Mouse (Mus musculus) testis, adult 2 months (tissue): ENCODE results near the gene Uap1. TPM values are rescaled to one million over a fixed set of nuclear protein-coding genes. Genes with fewer than 3 reads are reported as not detected.

ENCODE experiments used
- H3K27ac ChIP-seq: fragments of 200-500 bp; 2 replicates; pipeline ENCODE4 v1.5.1; 2012; ENCODE audit warnings: low read depth, low read length; ENCODE audit not compliant: control insufficient read depth, insufficient read depth
- H3K27me3 ChIP-seq: fragments of 200-500 bp; 2 replicates; pipeline ENCODE4 v1.6.1; 2012; ENCODE audit warnings: mild to moderate bottlenecking, low read length, moderate library complexity; ENCODE audit not compliant: control insufficient read depth, insufficient read depth
- H3K36me3 ChIP-seq: fragments of 200-500 bp; 2 replicates; pipeline ENCODE4 v1.6.1; 2012; ENCODE audit warnings: mild to moderate bottlenecking, low read length; ENCODE audit not compliant: control insufficient read depth, insufficient read depth
- H3K4me1 ChIP-seq: fragments of 200-500 bp; 2 replicates; pipeline ENCODE4 v1.6.1; 2012; ENCODE audit warnings: low read length; ENCODE audit not compliant: control insufficient read depth, insufficient read depth
- H3K4me3 ChIP-seq: fragments of 200-500 bp; 2 replicates; pipeline ENCODE4 v1.5.1; 2012; ENCODE audit warnings: low read depth, mild to moderate bottlenecking, low read length, moderate library complexity, mixed read lengths; ENCODE audit not compliant: control insufficient read depth
- CTCF ChIP-seq: fragments of 200-500 bp; IDR thresholded peaks from 2 replicates; pipeline ENCODE4 v1.5.1; 2012; ENCODE audit warnings: low read depth, mild to moderate bottlenecking, inconsistent platforms, low read length, moderate library complexity; ENCODE audit not compliant: control insufficient read depth, insufficient read depth, insufficient replicate concordance
- POLR2A ChIP-seq: fragments of 200-500 bp; IDR thresholded peaks from 2 replicates; pipeline ENCODE4 v1.6.1; 2012; ENCODE audit warnings: low read depth, mild to moderate bottlenecking, inconsistent platforms, low read length, moderate library complexity; ENCODE audit not compliant: control insufficient read depth
- polyA plus RNA-seq: library from polyadenylated mRNA; depleted of rRNA; stranded (reverse); fragments of >200 nt; gene quantifications from 2 replicates; pipeline ENCODE4 v1.2.3, GENCODE M21; 2012; rRNA removed

Uap1 gene
- 9.5 and 9.6 TPM in 2 replicates for polyA plus RNA-seq

DNA sequence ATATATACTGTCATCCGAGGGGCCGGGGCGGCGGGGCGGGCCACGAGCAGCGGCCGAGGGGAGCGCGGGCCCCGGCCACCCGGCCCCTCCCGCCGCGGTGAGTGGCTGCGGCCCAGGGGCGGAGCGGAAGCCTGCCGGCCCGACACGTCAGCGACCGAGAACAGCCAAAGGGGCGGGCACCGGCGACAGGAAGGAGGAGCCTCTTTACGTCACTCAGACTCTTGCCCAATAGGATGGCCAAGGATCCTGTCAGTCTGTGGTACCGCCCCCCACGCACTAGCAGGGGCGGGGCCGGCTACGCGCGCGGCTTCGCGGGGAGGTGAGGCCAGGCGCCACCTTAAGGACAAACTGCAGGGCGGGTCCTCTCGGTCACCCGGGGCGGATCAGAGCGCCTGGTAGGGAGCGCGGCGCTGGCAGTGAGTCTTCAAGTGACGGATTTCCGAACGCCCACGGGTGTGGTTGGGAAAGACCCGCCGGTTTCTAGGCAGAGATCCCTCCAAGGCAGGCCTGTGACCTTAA lies at the start of gene Uap1:
TSS of gene Uap1 (minus strand) at position 144 of the 519 bp plus-strand sequence.
- H3K4me3 ChIP-seq, result peak within 1 kb of the TSS; percentile 97
- H3K36me3 ChIP-seq, result no peaks in the 10 kb centered on the region
- no peaks in the 10 kb centered on the region; the same call in none of the 2 replicates for H3K4me1 ChIP-seq
- peak within 1 kb of the TSS; percentile 78 for H3K27ac ChIP-seq
- TF ChIP-seq CTCF (no peak), POLR2A (peak; percentile 42)
- H3K27me3 ChIP-seq, result no peaks in the 10 kb centered on the region

DNA sequence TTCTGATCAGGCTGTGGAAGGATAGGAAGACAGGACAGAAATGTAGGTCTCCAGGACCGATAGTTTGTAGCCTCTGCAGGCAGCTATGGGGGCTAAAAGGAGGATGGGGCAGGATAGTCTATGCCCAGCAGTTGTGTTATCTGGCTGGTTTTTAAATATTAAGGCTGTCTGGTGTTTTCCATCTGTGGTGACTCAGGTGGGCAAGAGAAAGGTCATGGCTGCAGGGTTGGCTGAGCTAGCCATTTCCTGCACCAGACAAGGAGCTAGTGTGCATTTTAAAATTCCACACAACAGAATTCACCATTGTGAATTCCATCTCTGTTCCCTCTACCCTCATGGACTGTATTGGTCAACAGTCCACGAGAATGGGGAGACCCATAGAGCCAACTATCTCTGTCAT lies 48.5 kb upstream of the Uap1 start:
- TF ChIP-seq POLR2A (no peak), CTCF (no peak)
- H3K27ac ChIP-seq, result no peak overlapping the region
- no peaks in the 10 kb centered on the region for H3K4me1 ChIP-seq
- H3K27me3 ChIP-seq, result no peaks in the 10 kb centered on the region
- H3K4me3 ChIP-seq, result no peak overlapping the region
- H3K36me3 ChIP-seq, result no peaks in the 10 kb centered on the region

DNA sequence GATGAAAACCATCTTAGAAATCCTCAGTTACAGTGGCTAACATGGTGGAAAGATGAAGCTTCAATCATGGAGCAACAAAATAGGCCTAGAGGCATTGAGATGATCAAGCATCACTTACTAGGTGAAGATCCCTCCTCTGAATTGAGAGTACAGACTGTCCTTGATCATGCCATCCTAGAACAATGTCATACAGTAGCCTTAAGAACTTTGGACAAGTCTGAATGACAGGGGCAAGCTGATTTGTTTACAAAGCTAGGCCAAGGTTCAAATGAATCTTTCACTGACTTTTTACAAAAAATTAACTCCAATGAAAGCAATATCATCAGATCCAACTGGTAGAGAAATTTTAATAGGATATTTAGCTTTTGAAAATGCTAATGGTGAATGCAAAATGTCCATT lies 45.6 kb upstream of the Uap1 start:
- Histone ChIP-seq H3K36me3 (no peaks in the 10 kb centered on the region), H3K4me3 (no peak overlapping the region), H3K27me3 (no peaks in the 10 kb centered on the region), H3K27ac (no peak overlapping the region), H3K4me1 (no peaks in the 10 kb centered on the region)
- TF ChIP-seq POLR2A (no peak), CTCF (no peak)

DNA sequence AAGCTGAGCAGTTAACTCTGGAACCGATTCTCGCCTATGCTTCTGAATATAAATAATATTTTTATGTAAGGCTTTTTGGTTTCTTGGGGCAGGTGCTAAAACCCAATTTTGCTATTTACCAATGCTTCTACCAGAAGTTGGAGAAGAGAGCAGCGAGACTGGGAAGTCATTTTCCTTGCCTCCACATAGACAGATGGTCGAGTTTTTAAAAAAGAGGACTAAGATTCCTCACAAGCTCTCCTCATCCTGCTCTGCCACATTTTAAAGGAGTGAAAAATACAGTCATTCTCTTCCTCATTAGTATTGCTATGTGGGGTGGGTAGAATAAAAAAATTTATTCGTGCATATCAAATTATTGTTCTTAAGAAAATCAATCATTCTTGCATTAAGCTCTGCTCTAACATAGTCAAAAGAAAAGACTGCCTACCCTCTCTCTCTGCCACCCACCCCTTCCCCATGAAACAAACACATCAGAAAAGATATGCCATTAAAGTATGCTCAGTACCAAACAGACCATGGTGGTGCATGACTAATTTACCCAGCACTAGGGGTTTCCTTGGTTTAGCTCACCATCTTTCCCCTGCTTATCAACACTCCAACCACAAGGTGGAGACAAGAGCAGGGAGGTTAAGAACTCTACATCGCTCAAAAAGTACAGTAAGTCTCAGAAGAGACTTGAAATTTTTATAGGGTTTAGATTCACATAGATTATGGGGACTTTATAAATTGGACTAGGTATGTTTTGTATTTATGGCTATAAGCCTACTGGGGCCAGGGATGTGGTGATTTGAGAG lies 43.5 kb upstream of the Uap1 start:
- no peak overlapping the region for H3K27ac ChIP-seq
- H3K27me3 ChIP-seq, result no peaks in the 10 kb centered on the region
- no peak for TF ChIP-seq CTCF
- no peak for TF ChIP-seq POLR2A
- no peak overlapping the region for H3K4me3 ChIP-seq
- H3K36me3 ChIP-seq, result no peaks in the 10 kb centered on the region
- H3K4me1 ChIP-seq, result no peaks in the 10 kb centered on the region

DNA sequence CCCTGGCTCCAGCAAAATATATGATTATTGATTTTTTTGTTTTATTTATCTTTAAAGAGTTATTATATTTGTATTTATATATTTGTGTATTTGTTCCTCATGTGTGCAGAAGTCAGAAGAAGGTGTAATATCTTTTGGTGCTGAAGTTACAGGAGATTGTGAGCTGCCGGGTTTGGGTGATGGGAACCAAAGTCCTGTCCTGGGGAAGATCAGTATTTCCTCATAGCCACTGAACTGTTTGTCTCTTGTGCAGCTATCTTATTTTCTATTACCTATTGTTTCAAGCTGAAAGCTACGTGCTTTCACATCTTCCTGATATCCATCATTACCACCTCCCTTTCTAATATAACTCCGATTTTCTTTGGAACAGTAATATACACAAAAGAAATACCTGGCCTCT lies 40.8 kb upstream of the Uap1 start:
- no peak for TF ChIP-seq CTCF
- no peak for TF ChIP-seq POLR2A
- no peaks in the 10 kb centered on the region for H3K4me1 ChIP-seq
- no peaks in the 10 kb centered on the region for H3K27me3 ChIP-seq
- H3K27ac ChIP-seq, result no peak overlapping the region
- no peak overlapping the region for H3K4me3 ChIP-seq
- H3K36me3 ChIP-seq, result no peaks in the 10 kb centered on the region

DNA sequence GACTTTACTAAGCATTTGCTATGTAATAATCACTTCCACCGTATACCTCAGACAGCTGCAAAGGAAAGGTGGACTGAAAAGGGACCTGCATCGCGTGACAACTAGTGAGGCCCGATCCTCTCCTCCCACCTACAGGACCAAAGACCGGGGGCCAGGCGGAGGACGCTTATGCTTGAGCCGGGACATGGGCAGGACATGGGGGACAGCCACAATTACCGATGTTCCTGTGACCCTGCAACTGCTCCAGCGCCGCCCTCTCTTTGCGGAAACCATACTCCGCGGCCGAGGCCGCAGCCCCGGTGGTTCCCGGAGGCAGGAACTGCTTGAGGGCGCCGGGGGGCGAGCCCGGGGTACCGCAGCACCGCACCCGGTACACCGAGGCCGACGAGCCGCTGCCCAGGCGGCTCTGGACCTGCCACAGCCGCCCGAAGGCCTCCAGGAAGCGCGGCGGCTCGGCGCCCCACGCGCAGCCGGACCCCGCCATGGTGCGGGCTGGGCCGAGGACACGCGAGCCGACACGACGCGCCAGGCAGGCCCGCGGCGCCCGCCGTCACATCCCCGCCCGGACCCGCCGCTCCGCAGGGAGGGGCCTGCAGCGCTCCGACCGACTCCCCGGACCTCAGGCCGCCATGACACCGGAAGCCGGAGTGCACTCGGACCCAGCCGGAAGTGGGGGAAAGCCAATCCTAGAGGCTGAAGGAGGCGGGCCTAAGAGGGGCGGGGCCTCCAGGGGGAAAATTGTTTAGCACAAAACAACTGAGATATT lies 40.2 kb upstream of the Uap1 start, which contains the start of gene Uhmk1:
TSS of gene Uhmk1 (minus strand) at position 641 of the 766 bp plus-strand sequence.
- TF ChIP-seq POLR2A (peak; percentile 75), CTCF (no peak)
- Histone ChIP-seq H3K27ac (peak within 1 kb of the TSS; percentile 79), H3K4me1 (no peaks in the 10 kb centered on the region), H3K27me3 (no peaks in the 10 kb centered on the region), H3K4me3 (peak within 1 kb of the TSS; percentile 94), H3K36me3 (no peaks in the 10 kb centered on the region)

DNA sequence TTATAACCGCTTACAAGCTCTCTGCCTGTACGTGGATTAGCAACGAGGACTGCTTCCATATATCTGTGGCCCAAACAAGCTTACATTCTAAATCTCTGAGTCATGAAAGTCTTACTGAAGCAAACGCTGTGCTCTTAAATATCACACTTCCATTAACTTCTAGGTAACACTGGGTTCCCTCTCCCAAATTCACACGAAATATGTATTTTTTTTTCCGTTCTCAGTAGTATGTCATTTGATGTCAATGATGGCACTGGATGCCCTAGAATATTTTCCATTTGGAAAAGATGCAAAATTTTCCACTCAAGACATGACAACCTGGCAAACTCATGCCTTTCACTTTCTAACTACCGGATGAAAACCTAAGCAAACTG lies 39.6 kb upstream of the Uap1 start:
- Histone ChIP-seq H3K4me3 (peak overlapping the region; percentile 94), H3K27me3 (no peaks in the 10 kb centered on the region), H3K36me3 (no peaks in the 10 kb centered on the region), H3K27ac (no peak overlapping the region), H3K4me1 (no peaks in the 10 kb centered on the region)
- TF ChIP-seq POLR2A, result no peak
- TF ChIP-seq CTCF, result no peak
